Mouse (Mus musculus): ENCODE results near the gene Ikbip. TPM values are rescaled to one million over a fixed set of nuclear protein-coding genes. Genes with fewer than 3 reads are reported as not detected.
A peak's percentile ranks its signal among the peaks of the same experiment; 100 is the strongest.

The Ikbip gene
- polyA plus RNA-seq, 1 experiment from 2014 or later: 19.4 TPM

GRCm38 (mm10) chr10:91131565-91131964, 48.8 kb downstream of the Ikbip start:
- no peak overlapping the region for H3K9ac ChIP-seq (ENCODE audit: low read depth, low read length)
- no peak overlapping the region for H3K27ac ChIP-seq (ENCODE audit: low read depth, low read length)
- no peaks in the 10 kb centered on the region for H3K36me3 ChIP-seq (ENCODE audit: control insufficient read depth, insufficient read depth)
- no peaks in the 10 kb centered on the region for H3K27me3 ChIP-seq (replicated peaks; ENCODE audit: control insufficient read depth, insufficient read depth, low read length)
- no peak overlapping the region for H3K4me2 ChIP-seq (replicated peaks; ENCODE audit: low read depth)
- H3K9me3 ChIP-seq (ENCODE audit: control insufficient read depth): no peaks in the 10 kb centered on the region
- ATAC-seq: peak; percentile 81
- no peaks in the 10 kb centered on the region for H3K4me1 ChIP-seq (replicated peaks; ENCODE audit: control insufficient read depth, insufficient read depth, low read length)
- WGBS: 73% methylated on average over 1 of the region's 1 CpGs
- TF ChIP-seq CTCF (IDR thresholded peaks at IDR 0.05; ENCODE audit: low read depth): no peak
- no peak overlapping the region for H3K4me3 ChIP-seq (ENCODE audit: low read depth, low read length)

GRCm38 (mm10) chr10:91135302-91135972, 52.7 kb downstream of the Ikbip start:
- WGBS: 89% methylated on average over 7 of the region's 7 CpGs
- no peak overlapping the region for H3K9ac ChIP-seq (ENCODE audit: low read depth, low read length)
- no peaks in the 10 kb centered on the region for H3K27me3 ChIP-seq (replicated peaks; ENCODE audit: control insufficient read depth, insufficient read depth, low read length)
- H3K4me2 ChIP-seq (replicated peaks; ENCODE audit: low read depth): no peak overlapping the region
- ATAC-seq: no peak
- H3K4me1 ChIP-seq (replicated peaks; ENCODE audit: control insufficient read depth, insufficient read depth, low read length): no peaks in the 10 kb centered on the region
- H3K36me3 ChIP-seq (ENCODE audit: control insufficient read depth, insufficient read depth): no peaks in the 10 kb centered on the region
- H3K9me3 ChIP-seq (ENCODE audit: control insufficient read depth): no peaks in the 10 kb centered on the region
- H3K27ac ChIP-seq (ENCODE audit: low read depth, low read length): no peak overlapping the region
- no peak for TF ChIP-seq CTCF (IDR thresholded peaks at IDR 0.05; ENCODE audit: low read depth)
- H3K4me3 ChIP-seq (ENCODE audit: low read depth, low read length): no peak overlapping the region

GRCm38 (mm10) chr10:91137400-91137799, 54.7 kb downstream of the Ikbip start:
- TF ChIP-seq CTCF (IDR thresholded peaks at IDR 0.05; ENCODE audit: low read depth): no peak
- no peaks in the 10 kb centered on the region for H3K4me1 ChIP-seq (replicated peaks; ENCODE audit: control insufficient read depth, insufficient read depth, low read length)
- no peak overlapping the region for H3K4me3 ChIP-seq (ENCODE audit: low read depth, low read length)
- no peak overlapping the region for H3K9ac ChIP-seq (ENCODE audit: low read depth, low read length)
- no peaks in the 10 kb centered on the region for H3K9me3 ChIP-seq (ENCODE audit: control insufficient read depth)
- no peaks in the 10 kb centered on the region for H3K27me3 ChIP-seq (replicated peaks; ENCODE audit: control insufficient read depth, insufficient read depth, low read length)
- no peaks in the 10 kb centered on the region for H3K36me3 ChIP-seq (ENCODE audit: control insufficient read depth, insufficient read depth)
- 81% methylated on average over 9 of the region's 9 CpGs for WGBS
- no peak overlapping the region for H3K27ac ChIP-seq (ENCODE audit: low read depth, low read length)
- no peak overlapping the region for H3K4me2 ChIP-seq (replicated peaks; ENCODE audit: low read depth)
- ATAC-seq: no peak

- Histone ChIP-seq H3K9me3 (ENCODE audit: control insufficient read depth) (no peaks in the 10 kb centered on the region), H3K27ac (ENCODE audit: low read depth, low read length) (peak overlapping the region; percentile 52), H3K4me2 (replicated peaks; ENCODE audit: low read depth) (no peak overlapping the region), H3K9ac (ENCODE audit: low read depth, low read length) (no peak overlapping the region), H3K4me1 (replicated peaks; ENCODE audit: control insufficient read depth, insufficient read depth, low read length) (no peaks in the 10 kb centered on the region), H3K4me3 (ENCODE audit: low read depth, low read length) (no peak overlapping the region), H3K36me3 (ENCODE audit: control insufficient read depth, insufficient read depth) (no peaks in the 10 kb centered on the region), H3K27me3 (replicated peaks; ENCODE audit: control insufficient read depth, insufficient read depth, low read length) (no peaks in the 10 kb centered on the region)
- 62% methylated on average over 3 of the region's 3 CpGs for WGBS
- TF ChIP-seq CTCF (IDR thresholded peaks at IDR 0.05; ENCODE audit: low read depth): no peak
- no peak for ATAC-seq
Measured at GRCm38 (mm10) chr10:91138317-91138716, 55.6 kb downstream of the Ikbip start.

GRCm38 (mm10) chr10:91139148-91139766, 56.5 kb downstream of the Ikbip start:
- no peak for TF ChIP-seq CTCF (IDR thresholded peaks at IDR 0.05; ENCODE audit: low read depth)
- peak; percentile 53 for ATAC-seq
- H3K4me3 ChIP-seq (ENCODE audit: low read depth, low read length): no peak overlapping the region
- H3K36me3 ChIP-seq (ENCODE audit: control insufficient read depth, insufficient read depth): no peaks in the 10 kb centered on the region
- H3K4me1 ChIP-seq (replicated peaks; ENCODE audit: control insufficient read depth, insufficient read depth, low read length): no peaks in the 10 kb centered on the region
- no peak overlapping the region for H3K9ac ChIP-seq (ENCODE audit: low read depth, low read length)
- no peaks in the 10 kb centered on the region for H3K27me3 ChIP-seq (replicated peaks; ENCODE audit: control insufficient read depth, insufficient read depth, low read length)
- no peaks in the 10 kb centered on the region for H3K9me3 ChIP-seq (ENCODE audit: control insufficient read depth)
- no peak overlapping the region for H3K4me2 ChIP-seq (replicated peaks; ENCODE audit: low read depth)
- H3K27ac ChIP-seq (ENCODE audit: low read depth, low read length): peak overlapping the region; percentile 55; the same call in 1 of the 2 replicates
- 68% methylated on average over 14 of the region's 14 CpGs for WGBS

GRCm38 (mm10) chr10:91141564-91141963, 58.8 kb downstream of the Ikbip start:
- 31% methylated on average over 2 of the region's 2 CpGs for WGBS
- no peak overlapping the region for H3K9ac ChIP-seq (ENCODE audit: low read depth, low read length)
- H3K9me3 ChIP-seq (ENCODE audit: control insufficient read depth): no peaks in the 10 kb centered on the region
- H3K4me1 ChIP-seq (replicated peaks; ENCODE audit: control insufficient read depth, insufficient read depth, low read length): no peaks in the 10 kb centered on the region
- no peaks in the 10 kb centered on the region for H3K27me3 ChIP-seq (replicated peaks; ENCODE audit: control insufficient read depth, insufficient read depth, low read length)
- peak; percentile 87 for TF ChIP-seq CTCF (IDR thresholded peaks at IDR 0.05; ENCODE audit: low read depth)
- no peak for ATAC-seq
- H3K27ac ChIP-seq (ENCODE audit: low read depth, low read length): no peak overlapping the region
- no peak overlapping the region for H3K4me2 ChIP-seq (replicated peaks; ENCODE audit: low read depth)
- H3K4me3 ChIP-seq (ENCODE audit: low read depth, low read length): no peak overlapping the region
- peaks cover 13% of the 10 kb centered on the region; the same call in 1 of the 2 replicates for H3K36me3 ChIP-seq (ENCODE audit: control insufficient read depth, insufficient read depth)

Measured in intestine, postnatal 0 days (tissue).